ENCODE assay signal across 18 mouse cellular contexts in genomic region chr6:147607613-147608012, GRCm38 (mm10).
DNase-seq lines count a peak whose midpoint lies in the region; ATAC-seq lines count a peak whose summit lies in the region.
"Had no signal": no experiment of that assay in that cellular context is flagged by ENCODE, and none has a peak within 500 bp of the region (broad histone marks: within the 10 kb centered on the region; RNA-seq: fewer than 3 reads in every experiment).

No protein-coding gene starts in this region.

- no peak overlapping the region for H3K4me2 ChIP-seq in midbrain, embryonic 16.5 days (ENCODE audit: low read length)
- H3K4me2 ChIP-seq in forebrain, embryonic 12.5 days, result no peak overlapping the region
- H3K4me2 ChIP-seq: liver, embryonic 13.5 days had no signal

- H3K27ac ChIP-seq in heart, embryonic 10.5 days, result peak overlapping the region; percentile 16; the same call in 1 of the 2 replicates
- H3K27ac ChIP-seq in midbrain, embryonic 10.5 days (replicated peaks), result no peak overlapping the region
- H3K27ac ChIP-seq in midbrain, embryonic 16.5 days (ENCODE audit: low read length), result no peak overlapping the region
- H3K27ac ChIP-seq in forebrain, embryonic 12.5 days, result no peak overlapping the region
- H3K27ac ChIP-seq: limb, embryonic 10.5 days; liver, embryonic 13.5 days had no signal

- no peak for ATAC-seq in midbrain, embryonic 16.5 days
- no peak for ATAC-seq in forebrain, embryonic 12.5 days (ENCODE audit: low FRiP score)
- ATAC-seq: forebrain, postnatal 0 days; hindbrain, embryonic 16.5 days; lung, postnatal 0 days had no signal

- DNase-seq in heart, embryonic 10.5 days (ENCODE audit: low spot score), result peak; percentile 79
- DNase-seq in heart, postnatal 4 days, result no peak
- peak; percentile 20 for DNase-seq in midbrain, embryonic 10.5 days (ENCODE audit: low spot score)
- peak; percentile 21 to 80 for DNase-seq in layer of hippocampus, adult 18-20 months (ENCODE audit: low spot score in 2 of 2)
- DNase-seq in skeletal muscle tissue, adult 2 months (ENCODE audit: low read depth, low spot score), result peak; percentile 34
- DNase-seq: cerebellum, postnatal 25 days; forebrain, postnatal 0 days; kidney, adult 11 months; kidney, postnatal 14 days; liver, embryonic 13.5 days; right cerebral cortex, postnatal 25 days; thymus, adult 2 months had no signal

- WGBS in heart, embryonic 10.5 days, result 48% methylated on average over 6 of the region's 6 CpGs
- WGBS in midbrain, embryonic 10.5 days, result 60% methylated on average over 6 of the region's 6 CpGs
- 52% methylated on average over 6 of the region's 6 CpGs for WGBS in midbrain, embryonic 16.5 days
- WGBS in forebrain, embryonic 12.5 days, result 54% methylated on average over 6 of the region's 6 CpGs

- H3K4me1 ChIP-seq in heart, embryonic 10.5 days, result peaks cover 32% of the 10 kb centered on the region
- H3K4me1 ChIP-seq in midbrain, embryonic 10.5 days, result peaks cover 13% of the 10 kb centered on the region
- H3K4me1 ChIP-seq in midbrain, embryonic 16.5 days (ENCODE audit: control insufficient read depth, insufficient read depth, low read length), result no peaks in the 10 kb centered on the region
- H3K4me1 ChIP-seq in forebrain, embryonic 12.5 days, result 0 out of 2 replicates have a peak, but pooled peaks cover 3% of the 10 kb centered on the region

- no peaks in the 10 kb centered on the region for H3K9me3 ChIP-seq in heart, embryonic 10.5 days
- H3K9me3 ChIP-seq in midbrain, embryonic 10.5 days (replicated peaks), result no peaks in the 10 kb centered on the region
- no peaks in the 10 kb centered on the region for H3K9me3 ChIP-seq in midbrain, embryonic 16.5 days (replicated peaks; ENCODE audit: control insufficient read depth, low read length, poor library complexity, severe bottlenecking)
- H3K9me3 ChIP-seq in forebrain, embryonic 12.5 days, result no peaks in the 10 kb centered on the region
- H3K9me3 ChIP-seq: limb, embryonic 10.5 days; liver, embryonic 13.5 days had no signal

- no peak overlapping the region for H3K9ac ChIP-seq in midbrain, embryonic 16.5 days (ENCODE audit: low read depth, low read length)
- H3K9ac ChIP-seq in forebrain, embryonic 12.5 days, result no peak overlapping the region
- H3K9ac ChIP-seq: forebrain, postnatal 0 days; liver, embryonic 13.5 days had no signal

- no peaks in the 10 kb centered on the region for H3K27me3 ChIP-seq in heart, embryonic 10.5 days (ENCODE audit: insufficient read depth, poor library complexity, severe bottlenecking)
- no peaks in the 10 kb centered on the region for H3K27me3 ChIP-seq in midbrain, embryonic 10.5 days (ENCODE audit: low read depth, poor library complexity, severe bottlenecking)
- H3K27me3 ChIP-seq in midbrain, embryonic 16.5 days (ENCODE audit: control insufficient read depth, insufficient read depth, low read depth, low read length), result no peaks in the 10 kb centered on the region
- H3K27me3 ChIP-seq in forebrain, embryonic 12.5 days, result no peaks in the 10 kb centered on the region
- H3K27me3 ChIP-seq: liver, embryonic 13.5 days had no signal

- H3K4me3 ChIP-seq in heart, embryonic 10.5 days, result no peak overlapping the region
- H3K4me3 ChIP-seq in midbrain, embryonic 10.5 days, result no peak overlapping the region
- no peak overlapping the region for H3K4me3 ChIP-seq in midbrain, embryonic 16.5 days (ENCODE audit: low read depth, low read length)
- H3K4me3 ChIP-seq in forebrain, embryonic 12.5 days (replicated peaks), result no peak overlapping the region
- H3K4me3 ChIP-seq: limb, embryonic 10.5 days; liver, embryonic 13.5 days; myocyte had no signal

- no peaks in the 10 kb centered on the region for H3K36me3 ChIP-seq in heart, embryonic 10.5 days
- no peaks in the 10 kb centered on the region for H3K36me3 ChIP-seq in midbrain, embryonic 10.5 days
- no peaks in the 10 kb centered on the region for H3K36me3 ChIP-seq in midbrain, embryonic 16.5 days (ENCODE audit: control insufficient read depth, insufficient read depth, low read length)
- no peaks in the 10 kb centered on the region for H3K36me3 ChIP-seq in forebrain, embryonic 12.5 days (replicated peaks)
- H3K36me3 ChIP-seq: limb, embryonic 10.5 days; liver, embryonic 13.5 days had no signal
